Mouse (Mus musculus): ENCODE measurements around the gene Igfbp1. TPM values are rescaled to one million over a fixed set of nuclear protein-coding genes. Genes with fewer than 3 reads are reported as not detected.

Gene Igfbp1
- not detected in 2 replicates for polyA plus RNA-seq (2012; rRNA removed)

- DNase-seq (ENCODE audit: low spot score): no peak
Measured at GRCm38 (mm10) chr11:7197491-7197941, at the start of gene Igfbp1. Gene Igfbp1, plus strand, starts transcription at chr11:7197782.

DNA sequence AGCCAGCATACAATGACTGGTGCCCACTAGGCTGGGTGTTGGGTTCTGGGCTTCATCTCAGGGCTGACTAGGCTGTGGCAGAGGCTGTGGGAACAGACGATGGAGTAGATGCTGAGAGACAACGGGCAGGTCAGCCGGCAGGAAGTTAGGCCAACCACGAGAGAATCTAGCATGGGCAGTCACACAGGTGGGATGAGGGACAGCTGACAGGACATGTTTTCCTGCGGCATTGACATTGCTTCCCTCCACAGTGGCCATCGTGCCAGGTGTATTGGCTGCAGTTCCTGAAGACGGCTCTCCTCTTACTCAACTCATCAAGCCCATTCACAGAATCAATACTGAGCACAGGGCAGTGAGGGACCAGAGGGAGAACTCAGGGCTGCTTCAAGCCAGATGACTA is 49.6 kb upstream of the Igfbp1 start:
- no peak for DNase-seq (ENCODE audit: low spot score)

GRCm38 (mm10) chr11:7149471-7149870 is 48.1 kb upstream of the Igfbp1 start:
- no peak for DNase-seq (ENCODE audit: low spot score)

GRCm38 (mm10) chr11:7150511-7150910 is 47.1 kb upstream of the Igfbp1 start:
- no peak for DNase-seq (ENCODE audit: low spot score)

DNA sequence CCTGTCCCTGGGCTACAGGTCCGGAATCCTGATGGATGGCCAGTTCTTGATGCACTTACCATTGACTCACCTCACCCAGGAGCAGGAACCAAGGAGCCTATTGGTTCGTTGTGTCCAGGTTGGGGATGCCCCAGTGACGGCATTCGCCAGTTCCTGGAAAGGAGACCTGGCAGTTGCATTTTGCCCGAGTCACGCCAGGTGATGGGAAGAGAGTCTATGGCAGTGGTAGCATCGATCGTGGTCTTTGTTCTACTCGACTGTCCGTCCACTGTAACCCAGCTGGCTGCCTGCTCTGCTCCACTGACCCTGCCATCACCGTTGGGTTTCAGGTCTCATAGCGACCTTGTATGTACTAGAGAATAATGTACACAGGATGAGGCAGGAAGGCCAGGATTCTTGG is 45.2 kb upstream of the Igfbp1 start:
- no peak for DNase-seq (ENCODE audit: low spot score)

DNA sequence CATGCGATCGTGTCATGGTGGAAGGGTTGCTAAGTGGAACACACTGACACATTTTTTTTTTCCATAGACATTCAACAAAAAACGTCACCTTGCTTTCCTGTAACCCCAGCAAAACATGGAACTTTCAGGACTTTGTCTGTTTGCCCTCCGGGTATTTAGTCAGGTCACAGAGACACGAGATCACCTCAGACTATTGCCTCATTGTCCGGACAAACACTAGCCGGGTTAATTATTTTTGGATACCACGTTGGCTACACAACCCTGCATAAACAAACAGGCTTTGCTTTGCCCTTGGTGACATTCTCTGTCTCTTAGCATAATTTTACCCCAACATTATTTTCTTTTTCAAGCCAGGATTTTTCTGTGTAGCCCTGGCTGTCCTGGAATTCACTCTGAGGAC is 44.5 kb upstream of the Igfbp1 start:
- DNase-seq (ENCODE audit: low spot score): no peak

DNA sequence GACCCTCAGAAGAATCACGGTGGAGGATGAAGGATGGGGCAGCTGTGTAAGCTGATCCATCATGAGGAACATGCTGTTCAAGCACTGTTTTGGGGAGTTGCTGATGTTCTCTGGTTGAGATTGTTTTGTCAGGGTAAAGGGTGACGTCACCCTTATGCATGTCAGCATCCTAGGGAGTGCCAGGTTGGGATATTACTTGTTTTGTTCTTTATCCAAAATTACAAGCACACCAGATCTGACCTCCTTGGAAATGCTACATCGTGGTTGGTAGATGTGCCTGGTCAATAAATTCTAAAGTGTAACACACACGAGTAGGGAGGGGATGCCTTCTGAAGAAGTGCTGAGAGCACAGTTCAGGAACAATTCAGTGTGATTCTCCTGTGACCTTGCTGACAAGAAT is 41.2 kb upstream of the Igfbp1 start:
- DNase-seq (ENCODE audit: low spot score): no peak

DNA sequence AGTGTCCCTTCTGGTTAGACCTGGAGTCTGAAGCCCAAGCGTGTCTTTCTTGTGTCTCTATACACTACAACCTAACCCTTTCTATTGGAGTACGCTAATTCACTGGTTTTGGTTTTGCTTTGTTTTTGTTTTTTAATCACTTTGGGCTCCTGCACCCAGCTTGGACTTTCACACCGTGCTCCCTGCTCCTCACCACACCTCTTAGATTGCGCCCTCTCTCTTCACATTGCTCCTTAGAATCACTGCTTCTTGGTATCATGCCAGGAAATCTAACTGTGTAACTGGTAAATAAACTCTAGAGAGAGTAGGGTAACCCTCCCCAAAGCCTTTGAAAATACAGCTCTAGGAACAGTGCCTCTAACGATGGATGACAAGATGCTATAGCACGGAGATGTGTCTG is 39.4 kb upstream of the Igfbp1 start:
- DNase-seq (ENCODE audit: low spot score): no peak

DNA sequence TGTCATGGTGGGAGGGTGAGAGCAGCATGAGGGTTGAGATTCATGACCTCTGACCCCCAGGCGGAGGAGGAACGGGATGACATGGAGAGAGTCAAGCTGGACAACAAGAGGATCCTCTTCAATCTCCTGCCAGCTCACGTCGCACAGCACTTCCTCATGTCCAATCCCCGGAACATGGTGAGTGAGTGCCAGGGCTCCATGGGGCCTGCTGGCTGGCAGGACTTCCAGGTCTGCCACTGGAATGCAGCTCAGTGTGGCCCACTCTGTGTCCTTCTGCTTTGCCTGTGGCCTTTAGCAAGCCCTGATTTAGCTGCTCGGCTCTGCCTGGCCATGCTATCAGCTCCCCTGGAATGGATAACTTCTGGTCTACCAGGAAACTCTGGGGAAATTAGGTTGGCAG is 37.4 kb upstream of the Igfbp1 start:
- no peak for DNase-seq (ENCODE audit: low spot score)

- DNase-seq (ENCODE audit: low spot score): no peak
Measured at GRCm38 (mm10) chr11:7160637-7161101, 36.9 kb upstream of the Igfbp1 start.

DNA sequence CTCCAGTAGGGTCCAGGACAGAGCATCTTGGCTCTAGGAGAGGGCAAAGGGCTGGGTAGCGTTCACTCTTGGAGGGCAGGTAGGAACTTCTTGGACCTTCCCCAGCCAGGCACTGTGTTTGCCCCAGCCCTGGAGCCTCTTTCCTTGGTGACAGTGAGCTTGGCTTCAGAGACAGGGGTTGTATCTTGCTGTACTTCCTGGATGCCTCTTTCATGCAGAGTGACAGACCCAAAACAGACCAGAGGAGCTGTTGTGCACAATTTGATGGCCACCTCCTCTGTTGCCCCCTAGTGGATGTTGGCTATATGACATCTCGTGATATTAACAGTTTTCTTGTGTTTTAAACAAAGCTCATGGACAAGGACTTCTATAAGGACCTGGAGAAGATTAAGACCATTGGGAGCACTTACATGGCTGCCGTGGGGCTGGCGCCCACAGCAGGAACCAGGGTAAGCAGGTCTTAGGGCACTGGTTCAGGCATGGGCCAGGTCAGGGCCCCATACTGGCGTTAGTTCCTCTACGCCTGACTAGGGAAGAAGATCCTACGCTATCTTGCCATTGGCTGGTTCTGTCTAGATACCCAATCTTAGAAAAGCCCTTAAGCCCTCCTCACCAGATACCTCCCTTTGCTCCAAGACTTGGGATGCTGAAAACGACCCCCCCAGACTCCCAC is 35.9 kb upstream of the Igfbp1 start:
- no peak for DNase-seq (ENCODE audit: low spot score)

GRCm38 (mm10) chr11:7164416-7164815 is 33.2 kb upstream of the Igfbp1 start:
- DNase-seq (ENCODE audit: low spot score): no peak

- no peak for DNase-seq (ENCODE audit: low spot score)
Measured at GRCm38 (mm10) chr11:7169645-7170044, 27.9 kb upstream of the Igfbp1 start.

GRCm38 (mm10) chr11:7173664-7174063 is 23.9 kb upstream of the Igfbp1 start:
- DNase-seq (ENCODE audit: low spot score): no peak

DNA sequence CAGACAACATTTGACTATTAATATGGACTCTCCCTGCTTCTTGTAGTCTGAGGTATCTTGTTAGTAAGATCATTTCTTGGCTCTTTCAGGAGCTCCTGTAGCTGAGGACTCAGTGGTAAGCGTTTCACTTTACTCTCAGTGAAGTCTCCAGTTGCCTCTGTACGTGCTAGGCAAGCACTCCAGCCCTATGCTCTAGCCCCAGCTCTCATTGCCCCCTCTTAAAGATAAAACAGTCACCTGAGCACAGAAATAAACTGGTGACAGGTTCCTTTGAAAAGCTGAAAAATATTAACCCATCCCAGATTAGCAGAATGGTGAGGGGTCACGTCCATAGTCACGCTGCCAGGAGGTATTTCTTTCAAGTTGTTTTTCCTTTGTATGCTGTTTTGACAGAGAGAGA is 18.9 kb upstream of the Igfbp1 start:
- no peak for DNase-seq (ENCODE audit: low spot score)

GRCm38 (mm10) chr11:7179276-7179675 is 18.3 kb upstream of the Igfbp1 start:
- DNase-seq (ENCODE audit: low spot score): no peak

GRCm38 (mm10) chr11:7182409-7183042 is 15.1 kb upstream of the Igfbp1 start:
- DNase-seq (ENCODE audit: low spot score): no peak

DNA sequence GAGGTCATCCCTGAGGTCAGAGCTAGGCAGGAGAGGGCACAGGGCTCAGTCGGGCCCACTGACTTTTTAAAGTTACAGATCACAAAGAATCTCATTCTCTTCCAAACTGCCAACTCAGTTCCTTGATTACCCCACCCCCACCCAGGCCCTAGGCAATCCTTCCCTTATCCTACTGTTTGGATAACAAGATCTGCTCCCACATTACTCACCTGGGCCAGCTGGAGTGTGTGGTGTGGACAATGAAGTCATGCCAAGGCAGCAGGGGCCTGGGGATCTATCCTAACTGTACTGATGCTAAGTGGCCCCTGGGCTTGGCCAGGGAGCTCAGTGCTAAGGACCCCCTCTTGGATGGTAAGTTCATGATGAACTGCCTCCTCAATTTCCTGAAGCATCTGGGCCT is 13.2 kb upstream of the Igfbp1 start:
- no peak for DNase-seq (ENCODE audit: low spot score)

DNA sequence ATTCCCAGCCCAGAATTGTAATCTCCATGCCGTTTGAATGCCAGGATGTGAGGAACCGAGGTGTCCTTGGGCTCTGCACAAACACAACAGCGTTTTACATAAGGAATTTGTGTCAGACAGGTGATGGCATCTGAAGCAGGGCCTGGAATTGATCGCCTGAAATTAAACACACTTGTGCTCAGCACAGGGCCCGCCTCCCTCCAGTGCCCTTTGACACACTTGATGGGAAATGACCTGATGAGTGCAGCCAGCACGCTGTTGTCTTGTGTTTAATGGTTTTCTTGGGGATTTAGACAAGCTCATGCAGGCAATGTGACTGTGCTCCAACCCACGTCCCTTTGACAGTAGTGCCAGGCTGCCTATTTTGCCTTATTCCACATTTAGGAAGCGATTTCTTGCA is 10.1 kb upstream of the Igfbp1 start:
- no peak for DNase-seq (ENCODE audit: low spot score)

DNA sequence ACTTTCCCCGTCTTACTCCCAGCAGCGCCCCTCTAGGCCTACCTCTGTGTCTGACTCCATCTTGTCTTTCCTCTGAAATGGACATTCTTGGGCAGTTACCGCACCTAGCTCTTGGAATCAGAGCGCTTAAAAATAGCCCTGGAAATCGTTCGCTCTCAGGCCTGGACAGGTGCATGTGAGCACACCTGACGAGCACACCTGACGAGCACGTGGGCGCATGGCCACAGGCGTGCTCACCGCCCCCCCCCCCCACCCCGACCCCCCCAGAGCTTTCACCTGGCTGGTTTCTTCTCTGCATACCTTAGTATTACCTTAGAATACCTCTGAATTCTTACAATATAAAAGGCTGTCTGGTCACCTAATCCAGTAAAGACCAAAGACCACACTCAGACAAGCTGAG is 9.1 kb upstream of the Igfbp1 start, which contains the start of gene Gm11985:
TSS of gene Gm11985 (minus strand) at position 101 of the 400 bp plus-strand sequence.
- no peak for DNase-seq (ENCODE audit: low spot score)

- no peak for DNase-seq (ENCODE audit: low spot score)
Measured at GRCm38 (mm10) chr11:7192710-7193109, 4.9 kb upstream of the Igfbp1 start.

GRCm38 (mm10) chr11:7193134-7193533 is 4.4 kb upstream of the Igfbp1 start:
- no peak for DNase-seq (ENCODE audit: low spot score)

All from urinary bladder, adult 2 months (tissue).